Mouse (Mus musculus) urinary bladder, postnatal 36 days (tissue): ENCODE measurements around the gene Tinf2.

ENCODE experiments used
- DNase-seq, 2 experiments: peaks; one replicate each; pipeline ENCODE4 v3.0.0; 2022; ENCODE audit warnings: low spot score in 2 of 2, mixed read lengths in 1 of 2

The Tinf2 gene

DNA sequence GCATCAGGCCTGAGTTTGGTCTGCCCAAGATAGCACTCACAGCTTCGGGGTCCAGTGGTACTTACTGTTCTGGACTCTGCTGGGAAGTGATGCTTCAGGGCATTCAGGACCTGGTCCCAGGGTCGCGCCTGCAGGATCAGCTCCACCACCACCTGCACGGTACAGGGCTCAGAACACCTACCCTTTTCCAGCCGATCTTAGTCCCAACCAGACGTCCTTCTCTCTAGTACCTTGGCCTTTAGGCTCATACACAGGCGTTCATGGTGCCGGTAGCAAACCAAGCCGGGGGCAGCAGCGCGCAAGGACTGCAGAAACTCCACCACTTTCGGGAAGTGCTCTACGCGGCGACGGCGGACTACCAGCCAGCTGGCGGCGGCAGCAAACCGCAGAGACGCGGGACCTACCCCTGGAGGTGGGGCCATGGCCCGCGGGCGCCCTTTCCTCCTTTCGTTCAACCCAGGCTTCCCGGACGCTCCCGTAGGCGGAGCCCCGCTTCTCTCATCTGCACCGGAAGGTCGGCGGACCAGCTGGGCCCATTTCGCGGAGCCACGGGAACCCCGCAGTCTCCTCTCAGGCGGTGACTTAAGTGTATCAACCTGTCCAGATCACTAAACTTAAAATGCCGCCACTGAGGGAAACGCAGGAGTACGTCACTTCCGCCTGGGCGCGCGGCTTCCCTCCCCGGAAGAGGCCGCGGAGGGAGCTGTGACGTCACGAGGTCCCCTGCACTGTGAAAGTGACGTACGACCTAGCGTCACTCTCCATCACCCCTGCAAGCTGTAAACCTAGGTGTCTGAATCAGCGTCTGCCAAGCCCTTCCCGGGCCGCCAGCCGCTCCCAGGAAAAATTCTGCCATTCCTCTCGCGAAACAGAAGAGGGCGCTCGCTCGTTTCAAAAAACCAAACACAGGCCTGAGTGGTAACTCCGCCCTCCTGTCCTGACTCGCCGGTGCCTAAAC, at the start of gene Tinf2:
Gene Tinf2 (minus strand): TSS at position 661 of the 958 bp plus-strand sequence.
- peak; percentile 89 to 91 for DNase-seq

DNA sequence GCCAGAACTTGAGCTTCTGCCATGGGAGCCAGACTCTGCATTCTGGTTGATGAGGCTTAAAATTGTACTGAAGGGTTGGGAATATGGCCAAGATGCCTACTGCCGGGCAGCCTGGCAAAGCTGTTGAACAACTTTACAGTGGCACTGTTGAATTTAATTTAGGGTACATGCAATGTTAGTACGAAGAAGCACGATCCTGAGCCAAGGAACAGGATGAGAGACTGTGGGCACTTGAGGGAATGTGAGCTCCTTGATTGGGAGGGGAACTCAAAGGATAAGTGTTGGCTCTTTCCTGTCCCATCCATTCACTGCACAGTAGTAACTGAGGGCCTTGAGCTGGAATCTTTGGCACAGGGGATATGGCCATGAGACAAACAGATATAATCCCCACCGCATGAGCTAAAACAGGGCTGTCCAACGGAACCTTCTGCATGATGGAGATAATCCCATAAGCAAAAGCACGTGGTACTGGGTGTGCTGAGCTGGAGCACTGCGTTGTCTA, 49.0 kb upstream of the Tinf2 start:
- DNase-seq: no peak

GRCm38 (mm10) chr14:55730116-55730515, 48.5 kb upstream of the Tinf2 start:
- DNase-seq: no peak

- DNase-seq: no peak
Observed at GRCm38 (mm10) chr14:55727889-55728685, 46.5 kb upstream of the Tinf2 start.

DNA sequence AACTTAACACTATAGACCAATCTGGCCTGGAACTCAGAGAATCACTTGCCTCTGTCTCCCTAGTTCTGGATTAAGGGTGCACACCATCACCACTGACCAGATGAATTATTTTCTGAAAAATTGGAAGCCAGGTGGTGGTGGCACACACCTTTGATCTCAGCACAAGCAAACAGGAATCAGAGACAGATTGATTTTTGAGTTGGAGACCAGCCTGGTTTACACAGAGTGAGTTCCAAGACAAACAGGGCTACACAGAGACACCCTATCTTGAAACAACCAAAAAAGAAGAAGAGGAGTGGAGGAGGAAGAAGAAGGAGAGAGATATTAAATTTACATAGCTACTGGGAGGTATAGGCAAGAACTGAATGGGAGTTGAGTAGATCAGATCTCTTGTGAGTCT, 44.6 kb upstream of the Tinf2 start:
- DNase-seq: no peak

DNA sequence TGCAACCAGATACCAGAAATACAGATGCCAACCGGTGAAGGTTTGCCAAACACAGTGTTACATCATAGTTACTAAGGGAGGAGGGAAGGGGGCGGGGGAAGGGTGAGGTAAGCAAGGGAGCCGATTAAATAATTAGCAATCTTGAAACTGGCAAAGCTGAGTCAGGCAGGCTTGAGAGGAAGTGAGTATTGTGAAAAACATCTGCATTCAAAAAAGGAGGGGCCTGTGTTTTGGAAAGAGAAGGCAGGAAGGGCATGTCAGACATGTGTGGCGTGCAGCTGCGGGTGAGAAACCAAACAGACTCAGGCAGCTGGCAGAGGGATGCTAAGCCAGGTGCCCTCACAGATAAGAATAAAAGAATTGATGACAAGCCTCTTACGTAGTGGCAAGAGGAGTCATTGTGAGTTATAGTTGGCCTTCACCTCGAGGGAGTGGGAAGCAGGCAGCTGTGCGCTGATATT, 42.8 kb upstream of the Tinf2 start:
- DNase-seq: peak in 1 of 2 experiments; percentile 43

DNA sequence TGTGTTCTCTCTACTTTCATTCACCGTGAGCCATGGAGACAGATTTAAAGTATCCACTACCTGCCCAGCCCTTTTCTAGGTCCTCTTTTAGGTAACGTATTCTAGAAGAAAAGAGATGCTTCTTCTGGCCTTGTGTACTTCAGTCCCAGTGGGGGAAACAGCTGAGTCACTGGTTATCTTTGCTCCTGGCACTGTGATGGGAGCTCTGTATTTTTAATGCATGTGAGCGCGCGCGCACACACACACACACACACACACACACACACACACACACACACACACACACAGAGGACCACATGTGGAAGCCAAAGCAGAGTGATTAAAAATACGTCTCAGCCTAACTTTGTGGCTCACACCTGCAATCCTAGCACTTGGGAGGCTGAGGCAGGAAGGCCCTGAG, 41.8 kb upstream of the Tinf2 start:
- DNase-seq: no peak

GRCm38 (mm10) chr14:55722438-55722945, 40.9 kb upstream of the Tinf2 start:
- no peak for DNase-seq

- DNase-seq: peak; percentile 90 to 91
Observed at GRCm38 (mm10) chr14:55721700-55722437, 40.2 kb upstream of the Tinf2 start, which contains the start of gene Rabggta. TSS of gene Rabggta (minus strand) at chr14:55722263.

- DNase-seq: no peak
Observed at GRCm38 (mm10) chr14:55721076-55721475, 39.5 kb upstream of the Tinf2 start.

DNA sequence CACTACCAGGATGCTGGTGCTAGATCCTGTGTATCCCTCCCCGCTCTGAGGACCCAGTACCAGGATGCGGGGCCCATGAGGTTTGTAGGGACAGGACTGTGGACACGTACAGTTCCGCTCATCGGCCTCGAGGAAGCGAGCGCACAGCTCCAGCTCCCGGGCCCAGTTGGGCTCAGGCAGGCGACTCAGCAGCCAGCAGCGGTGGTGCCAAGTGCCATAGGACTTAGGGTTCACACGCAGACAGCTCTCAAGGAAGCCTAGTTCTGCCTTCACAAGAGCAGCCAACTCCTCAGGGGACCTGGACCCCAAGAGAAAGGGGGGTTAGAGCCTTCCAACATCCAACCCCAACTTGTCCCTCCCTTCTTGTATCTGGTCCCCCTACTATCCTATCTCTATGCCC, 39.0 kb upstream of the Tinf2 start:
- no peak for DNase-seq

GRCm38 (mm10) chr14:55719737-55720136, 38.1 kb upstream of the Tinf2 start:
- DNase-seq: no peak

GRCm38 (mm10) chr14:55716884-55717283, 35.3 kb upstream of the Tinf2 start:
- no peak for DNase-seq

- DNase-seq: no peak
Observed at GRCm38 (mm10) chr14:55716271-55716670, 34.7 kb upstream of the Tinf2 start.

DNA sequence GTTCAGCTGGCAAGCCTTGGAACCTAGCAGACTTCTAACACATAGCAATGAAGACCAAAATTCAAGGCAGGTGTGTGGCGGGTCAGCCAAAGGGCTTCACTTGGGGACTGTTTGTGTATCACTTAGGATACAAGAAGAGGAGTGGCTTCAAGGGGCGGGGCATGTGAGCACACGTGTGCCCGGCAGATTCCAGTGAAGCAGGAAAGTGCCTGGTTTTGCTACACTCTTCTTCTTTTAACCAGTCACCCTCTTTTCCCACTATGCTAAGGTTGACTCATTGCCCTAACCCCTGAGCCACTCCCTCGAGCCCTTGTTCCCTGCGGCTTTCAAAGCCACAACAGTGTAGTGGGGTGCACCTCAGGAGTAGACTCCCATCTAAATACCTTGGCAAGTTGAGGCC, 33.3 kb upstream of the Tinf2 start:
- no peak for DNase-seq

DNA sequence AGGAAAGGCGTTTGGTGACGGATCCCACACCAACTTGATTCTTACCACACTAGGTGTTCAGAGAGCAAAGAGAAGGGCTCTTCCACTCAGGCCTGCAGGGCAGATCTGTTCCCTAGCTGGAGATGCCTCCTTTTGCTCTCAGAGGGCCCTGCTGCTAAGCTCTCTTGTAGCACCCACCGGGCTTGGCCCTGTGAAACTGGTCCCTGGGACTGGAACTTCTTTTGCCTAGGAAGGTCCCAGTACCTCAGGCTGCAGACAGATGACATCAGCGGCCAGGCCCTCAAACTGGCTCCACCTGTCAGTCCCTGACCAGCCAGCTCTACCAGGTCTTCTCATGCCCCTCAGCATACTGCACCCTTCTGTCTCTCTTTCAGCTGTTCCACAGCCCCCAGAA, 32.1 kb upstream of the Tinf2 start, which contains the start of gene Tgm1:
Gene Tgm1 (minus strand): TSS at position 198 of the 394 bp plus-strand sequence.
- peak; percentile 18 to 34 for DNase-seq

DNA sequence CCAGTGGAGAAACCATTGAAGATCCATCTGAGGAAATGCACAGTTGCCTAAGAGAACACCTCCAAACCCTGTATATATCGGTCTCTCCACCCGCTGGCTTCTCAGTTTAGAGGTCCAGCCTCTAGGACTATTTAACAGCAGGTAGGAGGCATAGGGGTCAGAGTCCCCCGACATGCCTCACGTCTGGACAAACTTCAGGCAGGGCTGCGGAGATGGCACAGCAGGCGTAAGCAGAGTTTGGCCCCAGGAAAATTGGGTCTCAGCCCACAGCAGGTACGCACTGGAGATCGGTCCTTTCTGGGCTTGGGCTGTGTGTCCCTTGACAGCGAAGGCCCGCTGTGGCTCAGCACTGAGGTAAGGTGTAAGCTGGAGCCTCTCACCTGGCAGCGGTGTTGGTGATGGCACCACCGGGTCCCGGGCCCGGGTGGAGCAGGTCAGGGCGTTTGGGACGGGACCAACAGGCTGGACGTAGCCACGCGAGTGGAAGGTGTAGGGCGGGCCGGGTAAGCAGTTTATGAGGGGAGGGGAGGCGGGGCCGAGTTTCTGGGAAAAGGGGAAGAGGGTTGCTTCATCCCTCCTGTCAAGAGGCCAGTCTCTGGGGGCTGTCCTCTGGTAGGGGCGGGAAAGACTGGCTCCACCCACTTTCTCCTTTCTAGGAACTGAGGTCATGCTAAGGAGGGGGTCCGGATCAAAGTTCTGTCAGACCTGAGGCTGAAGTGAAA, 31.5 kb upstream of the Tinf2 start:
- DNase-seq: peak; percentile 15 to 67

DNA sequence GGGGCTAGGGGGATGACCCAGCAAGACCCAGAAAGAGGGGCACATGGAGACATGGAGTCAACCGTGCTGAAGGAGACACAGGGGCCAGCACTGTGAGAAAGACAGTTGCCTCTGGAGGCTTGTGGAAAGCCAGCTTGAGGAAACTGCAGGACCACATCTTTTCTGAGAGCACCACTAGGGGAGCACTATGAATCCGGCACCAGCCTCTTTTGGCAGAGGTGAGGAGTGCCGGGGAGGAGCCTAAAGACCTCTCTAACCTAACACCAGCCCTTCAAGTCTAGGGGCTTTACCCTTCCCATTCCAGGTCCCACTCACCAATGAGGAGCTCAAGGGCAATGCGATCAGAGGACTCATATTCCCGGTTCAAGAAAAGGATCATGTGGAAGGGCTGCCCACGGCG, 30.2 kb upstream of the Tinf2 start:
- no peak for DNase-seq

GRCm38 (mm10) chr14:55709509-55709908, 27.9 kb upstream of the Tinf2 start:
- DNase-seq: no peak

DNA sequence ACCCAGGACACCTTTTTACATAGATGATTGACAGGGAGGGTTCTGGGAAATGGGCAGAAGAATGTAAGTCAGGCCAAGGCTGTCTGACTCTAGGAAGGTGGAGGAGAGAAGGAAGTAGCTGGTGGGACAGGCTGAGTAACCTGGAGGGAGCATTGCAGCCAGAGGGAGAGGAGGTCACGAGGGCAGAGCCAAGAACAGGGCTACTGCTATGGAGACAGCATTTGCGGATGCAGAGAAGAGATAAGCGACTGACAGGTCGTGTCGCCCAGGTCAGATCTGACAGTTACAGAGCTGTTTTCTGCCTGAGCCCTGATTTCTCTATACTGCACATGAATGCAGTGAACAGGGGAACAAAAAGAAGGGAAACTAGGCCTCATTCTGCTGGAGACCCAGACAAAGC, 25.8 kb upstream of the Tinf2 start:
- no peak for DNase-seq
